Mouse (Mus musculus) spleen, adult 2 months (tissue): ENCODE data around the gene Cdkl3. TPM values are rescaled to one million over a fixed set of nuclear protein-coding genes. Genes with fewer than 3 reads are reported as not detected.
A peak's percentile ranks its signal among the peaks of the same experiment; 100 is the strongest.

Source experiments
- DNase-seq, 2 experiments: peaks; one replicate each; pipeline versions ENCODE4 v3.0.0 to v3.0.0-alpha.2; 2012 to 2021; ENCODE audit warnings: low spot score in 2 of 2, low read depth in 1 of 2
- H3K27ac ChIP-seq: fragments of 200-500 bp; 2 replicates; pipeline ENCODE4 v1.5.1; 2012; ENCODE audit warnings: low read length, inconsistent platforms; ENCODE audit not compliant: insufficient read depth
- H3K27me3 ChIP-seq: fragments of 200-500 bp; 2 replicates; pipeline ENCODE4 v1.6.1; 2012; ENCODE audit warnings: mild to moderate bottlenecking, moderate library complexity, low read length, inconsistent platforms; ENCODE audit not compliant: control insufficient read depth, insufficient read depth
- H3K36me3 ChIP-seq: fragments of 200-500 bp; 2 replicates; pipeline ENCODE4 v1.6.1; 2012; ENCODE audit warnings: mild to moderate bottlenecking, low read length, inconsistent platforms; ENCODE audit not compliant: control insufficient read depth, insufficient read depth
- H3K4me1 ChIP-seq: fragments of 200-500 bp; 2 replicates; pipeline ENCODE4 v1.6.1; 2011; ENCODE audit warnings: inconsistent platforms; ENCODE audit not compliant: control insufficient read depth, insufficient read depth, insufficient read length
- H3K4me3 ChIP-seq: fragments of 200-500 bp; 2 replicates; pipeline ENCODE4 v1.5.1; 2011; ENCODE audit warnings: mild to moderate bottlenecking, inconsistent platforms; ENCODE audit not compliant: insufficient read depth, insufficient read length; ENCODE audit errors: extremely low read depth
- CTCF ChIP-seq: fragments of 200-500 bp; IDR thresholded peaks from 2 replicates; pipeline ENCODE4 v1.5.1; 2011; ENCODE audit warnings: mild to moderate bottlenecking, inconsistent platforms; ENCODE audit not compliant: insufficient read depth, insufficient read length, insufficient replicate concordance; ENCODE audit errors: extremely low read depth
- POLR2A ChIP-seq: fragments of 200-500 bp; IDR thresholded peaks from 2 replicates; pipeline ENCODE4 v1.6.1; 2011; ENCODE audit warnings: low read depth, low read length, inconsistent platforms
- WGBS: fragments of 180-500 bp; shearing (Covaris S2); methylation state at CpG from one replicate; pipeline ENCODE4 v1.1.7; 2018; 5-methylcytosine and 5-hydroxymethylcytosine counted together
- polyA plus RNA-seq: library from polyadenylated mRNA; depleted of rRNA; stranded (reverse); fragments of >200 nt; gene quantifications from 2 replicates; pipeline ENCODE4 v1.2.3, GENCODE M21; 2012

The Cdkl3 gene
- polyA plus RNA-seq, 1 experiment: 1.4 TPM

DNA sequence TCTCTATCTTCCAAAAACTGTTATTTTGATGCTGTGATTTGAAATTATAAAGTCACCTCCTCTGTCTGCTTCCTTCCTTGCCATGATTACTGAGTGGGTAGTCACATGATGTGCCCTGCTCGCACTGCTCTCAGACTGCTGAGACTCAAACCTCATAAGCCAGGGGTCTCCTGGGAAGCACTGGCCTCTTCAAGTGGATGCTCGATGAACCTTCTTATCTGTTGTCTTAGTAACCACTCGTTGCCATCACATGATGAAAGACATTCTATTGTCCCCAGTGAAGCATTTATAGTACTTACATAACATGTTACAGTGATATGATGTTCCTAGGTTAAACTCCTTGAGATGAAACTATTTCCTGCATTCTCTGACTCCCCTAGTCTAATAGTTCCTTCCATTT, 33.6 kb downstream of the Cdkl3 start:
- no peaks in the 10 kb centered on the region for H3K27me3 ChIP-seq
- 66% methylated on average over 3 of the region's 3 CpGs for WGBS
- H3K36me3 ChIP-seq: no peaks in the 10 kb centered on the region

DNA sequence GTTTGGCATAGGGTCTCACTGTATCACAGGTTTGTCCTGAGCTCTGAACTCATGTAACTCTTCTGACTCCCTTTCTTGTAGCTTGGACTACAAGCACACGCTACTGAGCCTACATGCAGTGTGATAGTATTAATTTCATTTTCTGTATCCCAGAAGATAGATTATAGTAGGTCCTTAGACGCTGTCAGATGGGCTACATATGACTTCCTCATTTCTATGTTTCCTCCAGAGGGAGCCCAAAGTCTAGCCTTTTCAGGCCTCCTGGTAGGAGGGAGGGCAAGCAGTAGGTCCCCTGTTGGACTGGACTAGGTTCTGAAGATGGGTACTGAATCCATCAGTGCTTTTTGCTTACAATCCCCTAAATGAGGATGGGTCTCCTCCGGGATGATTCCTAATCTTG, 39.2 kb downstream of the Cdkl3 start:
- Histone ChIP-seq H3K4me1 (peaks cover 7% of the 10 kb centered on the region; the same call in 1 of the 2 replicates), H3K36me3 (no peaks in the 10 kb centered on the region), H3K4me3 (no peak overlapping the region), H3K27ac (no peak overlapping the region), H3K27me3 (no peaks in the 10 kb centered on the region)
- TF ChIP-seq POLR2A (no peak), CTCF (peak; percentile 17; the same call in 1 of the 2 replicates)
- DNase-seq: no peak
- WGBS: 34% methylated on average over 3 of the region's 3 CpGs

More for the DNA sequence above, 33.6 kb downstream of the Cdkl3 start:
- no peak overlapping the region for H3K4me3 ChIP-seq
- no peak for DNase-seq
- no peak overlapping the region for H3K27ac ChIP-seq
- no peak for TF ChIP-seq CTCF
- peaks cover 2% of the 10 kb centered on the region; the same call in 1 of the 2 replicates for H3K4me1 ChIP-seq

GRCm38 (mm10) chr11:52044156-52044555, 40.1 kb downstream of the Cdkl3 start:
- no peak for DNase-seq
- Histone ChIP-seq H3K27me3 (no peaks in the 10 kb centered on the region), H3K36me3 (no peaks in the 10 kb centered on the region), H3K4me3 (no peak overlapping the region), H3K27ac (no peak overlapping the region), H3K4me1 (peaks cover 7% of the 10 kb centered on the region; the same call in 1 of the 2 replicates)
- TF ChIP-seq POLR2A (no peak), CTCF (no peak)

GRCm38 (mm10) chr11:52046446-52047165, 42.6 kb downstream of the Cdkl3 start:
- 17% methylated on average over 4 of the region's 4 CpGs for WGBS
- Histone ChIP-seq H3K27me3 (no peaks in the 10 kb centered on the region), H3K36me3 (no peaks in the 10 kb centered on the region), H3K4me1 (peaks cover 7% of the 10 kb centered on the region; the same call in 1 of the 2 replicates), H3K4me3 (no peak overlapping the region), H3K27ac (peak overlapping the region; percentile 41)
- TF ChIP-seq POLR2A (no peak), CTCF (no peak)
- no peak for DNase-seq

DNA sequence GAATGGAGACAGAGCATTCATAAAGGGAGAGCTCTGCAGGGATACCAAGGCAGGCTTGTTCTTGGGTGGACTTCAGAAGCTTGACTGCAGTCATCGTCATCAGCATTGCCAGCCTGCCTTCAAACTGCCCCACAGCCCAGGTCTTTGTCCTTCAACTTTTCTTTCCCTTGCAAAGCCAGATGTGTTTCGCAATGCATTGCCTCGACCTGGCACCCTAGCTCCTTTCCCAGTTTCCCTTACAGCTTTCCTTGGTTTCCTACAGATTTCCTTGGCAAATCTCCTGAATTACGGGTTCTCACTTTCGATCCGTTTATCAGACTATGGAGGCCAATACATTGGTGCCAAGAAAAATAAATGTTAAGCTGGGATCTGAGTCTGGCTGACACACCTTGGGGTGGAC, 49.4 kb downstream of the Cdkl3 start:
- DNase-seq: no peak
- no peaks in the 10 kb centered on the region for H3K27me3 ChIP-seq
- no peak overlapping the region for H3K4me3 ChIP-seq
- H3K36me3 ChIP-seq: no peaks in the 10 kb centered on the region
- no peak overlapping the region for H3K27ac ChIP-seq
- TF ChIP-seq POLR2A (no peak), CTCF (no peak)
- WGBS: 90% methylated on average over 6 of the region's 6 CpGs
- H3K4me1 ChIP-seq: no peaks in the 10 kb centered on the region

GRCm38 (mm10) chr11:52054728-52055127, 50.7 kb downstream of the Cdkl3 start:
- no peaks in the 10 kb centered on the region for H3K27me3 ChIP-seq
- H3K4me1 ChIP-seq: no peaks in the 10 kb centered on the region
- 91% methylated on average over 3 of the region's 3 CpGs for WGBS
- DNase-seq: no peak
- H3K27ac ChIP-seq: no peak overlapping the region
- H3K4me3 ChIP-seq: no peak overlapping the region
- no peak for TF ChIP-seq POLR2A
- no peak for TF ChIP-seq CTCF
- no peaks in the 10 kb centered on the region for H3K36me3 ChIP-seq

- H3K4me3 ChIP-seq: no peak overlapping the region
- no peaks in the 10 kb centered on the region for H3K36me3 ChIP-seq
- no peak overlapping the region for H3K27ac ChIP-seq
- H3K27me3 ChIP-seq: no peaks in the 10 kb centered on the region
- DNase-seq: no peak
- WGBS: 75% methylated on average over 5 of the region's 5 CpGs
- TF ChIP-seq POLR2A (no peak), CTCF (no peak)
- H3K4me1 ChIP-seq: no peaks in the 10 kb centered on the region
Measured at GRCm38 (mm10) chr11:52056198-52056597, 52.2 kb downstream of the Cdkl3 start.
